Mouse (Mus musculus) brain, adult 2 months (tissue): ENCODE results near the gene Sh3kbp1.

Experiments used
- DNase-seq: peaks from one replicate; pipeline ENCODE4 v3.0.0; 2011; ENCODE audit warnings: low read depth, low spot score

Sh3kbp1 gene

GRCm38 (mm10) chrX:159915125-159915524 is 288.1 kb downstream of the Sh3kbp1 start:
- no peak for DNase-seq

- DNase-seq = no peak
Measured at GRCm38 (mm10) chrX:159924759-159925158, 297.7 kb downstream of the Sh3kbp1 start.

- DNase-seq = no peak
Measured at GRCm38 (mm10) chrX:159928165-159928564, 301.1 kb downstream of the Sh3kbp1 start.

- no peak for DNase-seq
Measured at GRCm38 (mm10) chrX:159928834-159929233, 301.8 kb downstream of the Sh3kbp1 start.

GRCm38 (mm10) chrX:159932027-159932426 is 305.0 kb downstream of the Sh3kbp1 start:
- peak; percentile 76 for DNase-seq

GRCm38 (mm10) chrX:159942569-159942968 is 315.5 kb downstream of the Sh3kbp1 start:
- no peak for DNase-seq

GRCm38 (mm10) chrX:159943586-159943985 is 316.5 kb downstream of the Sh3kbp1 start:
- no peak for DNase-seq

GRCm38 (mm10) chrX:159953546-159954429 is 326.7 kb downstream of the Sh3kbp1 start:
- peak; percentile 20 for DNase-seq

GRCm38 (mm10) chrX:159954430-159954779 is 327.3 kb downstream of the Sh3kbp1 start:
- peak; percentile 80 for DNase-seq

- no peak for DNase-seq
Measured at GRCm38 (mm10) chrX:159955433-159955832, 328.4 kb downstream of the Sh3kbp1 start.

GRCm38 (mm10) chrX:159961385-159961784 is 334.3 kb downstream of the Sh3kbp1 start:
- no peak for DNase-seq

- peak; percentile 72 for DNase-seq
Measured at GRCm38 (mm10) chrX:159963273-159963672, 336.2 kb downstream of the Sh3kbp1 start.

- DNase-seq = peak; percentile 93
Measured at GRCm38 (mm10) chrX:159963925-159964324, 336.9 kb downstream of the Sh3kbp1 start.

- DNase-seq = no peak
Measured at GRCm38 (mm10) chrX:159969025-159969424, 342.0 kb downstream of the Sh3kbp1 start.

GRCm38 (mm10) chrX:159971091-159971779 is 344.2 kb downstream of the Sh3kbp1 start:
- DNase-seq = no peak

GRCm38 (mm10) chrX:159973730-159974129 is 346.7 kb downstream of the Sh3kbp1 start:
- peak; percentile 63 for DNase-seq

- no peak for DNase-seq
Measured at GRCm38 (mm10) chrX:159976243-159976642, 349.2 kb downstream of the Sh3kbp1 start.

GRCm38 (mm10) chrX:159988002-159988960 is 361.2 kb downstream of the Sh3kbp1 start, which contains the start of gene Map3k15:
TSS of gene Map3k15 (plus strand) at chrX:159988433.
- peak; percentile 15 for DNase-seq

GRCm38 (mm10) chrX:159995808-159996207 is 368.7 kb downstream of the Sh3kbp1 start:
- DNase-seq = no peak
